ENCODE assay signal across 9 mouse cellular contexts in the genomic region with DNA sequence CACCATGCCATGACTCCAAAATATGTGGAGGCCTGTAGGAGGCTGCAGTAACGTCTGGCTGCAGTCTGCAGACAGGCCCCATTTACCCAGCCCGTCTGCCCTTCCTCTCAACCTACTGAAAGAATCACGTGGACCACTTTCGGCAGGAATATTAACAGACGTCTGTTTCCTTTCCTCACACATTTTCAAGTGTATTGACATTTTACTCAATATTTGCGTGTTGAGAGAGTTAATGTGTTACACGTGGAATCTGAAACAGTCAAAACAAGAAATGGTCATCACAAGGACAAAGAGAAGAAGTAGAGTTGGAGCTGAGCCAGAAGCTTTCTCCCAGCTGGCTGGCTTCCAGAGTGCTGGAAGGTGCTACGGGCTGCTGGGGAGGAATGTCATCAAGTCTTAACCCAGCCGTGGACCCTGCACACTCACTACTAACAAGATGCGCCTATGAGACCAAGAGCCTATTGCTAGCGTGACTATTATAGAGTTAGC. TPM values are rescaled to one million over a fixed set of nuclear protein-coding genes. Genes with fewer than 3 reads are reported as not detected.
DNase-seq lines count a peak whose midpoint lies in the region; ATAC-seq and TF ChIP-seq lines count a peak whose summit lies in the region.
"Had no signal": no experiment of that assay in that cellular context is flagged by ENCODE, and none has a peak within 500 bp of the region (broad histone marks: within the 10 kb centered on the region; RNA-seq: fewer than 3 reads in every experiment).

No protein-coding gene starts in this region.

- peak; percentile 30 for DNase-seq in cerebellum, adult 8-10 months
- DNase-seq in cerebellum, adult 11-12 months: no peak
- peak; percentile 64 for DNase-seq in retina, postnatal 1 day
- DNase-seq in retina, embryonic 14.5 days (ENCODE audit: low spot score): no peak
- DNase-seq in kidney, postnatal 4 days: peak; percentile 70 to 81
- DNase-seq in stomach, postnatal 0 days (ENCODE audit: low spot score): peak; percentile 57
- no peak for DNase-seq in layer of hippocampus, adult 9-10 months (ENCODE audit: low spot score)
- DNase-seq in left cerebral cortex, adult 9 months (ENCODE audit: low spot score in 2 of 2): no peak
- DNase-seq: liver, embryonic 13.5 days had no signal

- no peak for TF ChIP-seq EP300 in stomach, postnatal 0 days (optimal IDR thresholded peaks at IDR 0.05)

- no peak overlapping the region for H3K9ac ChIP-seq in stomach, postnatal 0 days (ENCODE audit: low read length)
- H3K9ac ChIP-seq: liver, embryonic 13.5 days had no signal

- H3K4me2 ChIP-seq in stomach, postnatal 0 days (replicated peaks; ENCODE audit: low read depth): no peak overlapping the region
- H3K4me2 ChIP-seq: liver, embryonic 13.5 days had no signal

- H3K9me3 ChIP-seq in stomach, postnatal 0 days (ENCODE audit: control insufficient read depth, low read length): no peaks in the 10 kb centered on the region
- H3K9me3 ChIP-seq: liver, embryonic 13.5 days had no signal

- H3K4me1 ChIP-seq in stomach, postnatal 0 days (replicated peaks; ENCODE audit: control insufficient read depth, insufficient read depth): no peaks in the 10 kb centered on the region
- H3K4me1 ChIP-seq: liver, embryonic 13.5 days had no signal

- H3K27me3 ChIP-seq in stomach, postnatal 0 days (ENCODE audit: control insufficient read depth, insufficient read depth, low read length): no peaks in the 10 kb centered on the region
- H3K27me3 ChIP-seq: liver, embryonic 13.5 days had no signal

- ATAC-seq in stomach, postnatal 0 days (ENCODE audit: low FRiP score, low TSS enrichment): peak; percentile 53; the same call in 1 of the 2 replicates

- WGBS in stomach, postnatal 0 days: 22% methylated on average over 11 of the region's 11 CpGs

- no peaks in the 10 kb centered on the region for H3K36me3 ChIP-seq in stomach, postnatal 0 days (ENCODE audit: control insufficient read depth, insufficient read depth, low read length)
- H3K36me3 ChIP-seq: liver, embryonic 13.5 days had no signal

- H3K27ac ChIP-seq in stomach, postnatal 0 days (replicated peaks): no peak overlapping the region
- H3K27ac ChIP-seq: liver, embryonic 13.5 days had no signal

- no peak for TF ChIP-seq CTCF in stomach, postnatal 0 days (IDR thresholded peaks at IDR 0.05; ENCODE audit: low read depth)

- H3K4me3 ChIP-seq in stomach, postnatal 0 days (ENCODE audit: low read depth, low read length): no peak overlapping the region
- H3K4me3 ChIP-seq: liver, embryonic 13.5 days had no signal

RNA-seq across cellular contexts. Expression of gene Wdr19, which starts 22.4 kb away (rescaled TPM):
- polyA plus RNA-seq in stomach, postnatal 0 days (2015; fragmentation: Nextera tagmentation; extraction: Ambion mirVana): 2.4 and 2.7 TPM in 2 replicates

Comparison
In these comparisons a context has a peak if more than half of its experiments do, and no peak if none do; other contexts are left out.
1. DNase-seq: peak in cerebellum, adult 8-10 months (single experiment), retina, postnatal 1 day (single experiment), kidney, postnatal 4 days (2 of 2) and stomach, postnatal 0 days (single experiment); none in cerebellum, adult 11-12 months (single experiment), retina, embryonic 14.5 days (single experiment), layer of hippocampus, adult 9-10 months (single experiment) and left cerebral cortex, adult 9 months (0 of 2).